Mouse (Mus musculus) heart, postnatal 0 days (tissue): ENCODE results near the gene Klf2. TPM values are rescaled to one million over a fixed set of nuclear protein-coding genes. Genes with fewer than 3 reads are reported as not detected.

ENCODE experiments used
- ATAC-seq: fragments of 200-750 bp; cut with Nextera tagmentation; 2 replicates; pipeline ENCODE4 v1.8.0; 2017; ENCODE audit warnings: low read depth, moderate number of reproducible peaks, moderate library complexity; ENCODE audit not compliant: insufficient read depth
- DNase-seq: peaks from one replicate; pipeline ENCODE4 v3.0.0-alpha.2; 2016; ENCODE audit warnings: low spot score
- H3K27ac ChIP-seq: fragments of 300-500 bp; sonication (generic); 2 replicates; pipeline ENCODE4 v1.5.1; 2014; ENCODE audit warnings: low read depth, mild to moderate bottlenecking
- H3K27me3 ChIP-seq: fragments of 300-500 bp; sonication (generic); 2 replicates; pipeline ENCODE4 v1.6.1; 2014; ENCODE audit warnings: low read length, mixed read lengths; ENCODE audit not compliant: control insufficient read depth, insufficient read depth
- H3K36me3 ChIP-seq: fragments of 300-500 bp; sonication (generic); replicated peaks from 2 replicates; pipeline ENCODE4 v1.6.1; 2014; ENCODE audit warnings: low read length, mixed read lengths; ENCODE audit not compliant: control insufficient read depth, insufficient read depth
- H3K4me1 ChIP-seq: fragments of 300-500 bp; sonication (generic); 2 replicates; pipeline ENCODE4 v1.6.1; 2014; ENCODE audit warnings: antibody characterized with exemption; ENCODE audit not compliant: control insufficient read depth, insufficient read depth
- H3K4me2 ChIP-seq: fragments of 300-500 bp; sonication (generic); 2 replicates; pipeline ENCODE4 v1.6.1; 2014; ENCODE audit warnings: low read depth, mild to moderate bottlenecking, low read length, moderate library complexity
- H3K4me3 ChIP-seq: fragments of 300-500 bp; sonication (generic); 2 replicates; pipeline ENCODE4 v1.5.1; 2014; ENCODE audit warnings: low read depth, low read length
- H3K9ac ChIP-seq: fragments of 300-500 bp; sonication (generic); replicated peaks from 2 replicates; pipeline ENCODE4 v1.6.1; 2014; ENCODE audit warnings: low read depth, low read length, mixed read lengths
- H3K9me3 ChIP-seq: fragments of 300-500 bp; sonication (generic); replicated peaks from 2 replicates; pipeline ENCODE4 v1.6.1; 2016; ENCODE audit warnings: low read length; ENCODE audit not compliant: control insufficient read depth
- CTCF ChIP-seq: IDR thresholded peaks from 2 replicates; pipeline ENCODE4 v1.5.1; 2016; ENCODE audit warnings: antibody characterized with exemption, control low read depth, low read depth
- EP300 ChIP-seq: IDR thresholded peaks from 2 replicates; pipeline ENCODE4 v1.6.1; 2016; ENCODE audit warnings: antibody characterized with exemption, low read depth
- WGBS: fragments of 180-500 bp; shearing (Covaris S2); extraction: QIAGEN DNeasy Blood & Tissue Kit; methylation state at CpG from one replicate; pipeline ENCODE4 v1.1.7; 2014; 5-methylcytosine and 5-hydroxymethylcytosine counted together
- polyA plus RNA-seq: library from polyadenylated mRNA; unstranded; fragments of >200 nt; fragmentation: Nextera tagmentation; extraction: Ambion mirVana; gene quantifications from 2 replicates; pipeline ENCODE4 v1.2.1, GENCODE M21; 2015
- total RNA-seq: library from RNA; depleted of rRNA; stranded (reverse); fragments of >200 nt; gene quantifications from 2 replicates; pipeline ENCODE4 v1.2.3, GENCODE M21; 2014; ENCODE audit warnings: low replicate concordance

Klf2 gene
- total and polyA plus RNA-seq, 2 experiments from 2014 or later, result 17.7 to 32.9 TPM

DNA sequence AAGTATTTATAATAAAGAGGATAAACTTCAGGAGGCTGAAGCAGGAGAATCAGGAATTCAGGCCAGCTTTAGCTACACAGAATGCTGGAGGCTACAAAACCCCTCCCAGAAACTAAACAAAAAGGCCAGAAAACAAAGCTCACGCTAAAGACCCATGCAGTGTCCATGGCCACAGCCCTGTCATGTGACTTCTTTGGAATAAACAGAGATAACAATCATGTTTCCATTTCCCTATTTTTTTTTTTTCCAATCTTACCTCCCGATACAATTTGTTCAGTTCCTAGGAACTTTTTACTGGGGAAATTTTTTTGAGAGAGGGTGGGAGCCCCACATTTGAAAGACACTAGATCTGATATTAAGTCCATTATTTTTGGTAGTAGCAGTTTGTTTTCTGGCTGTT is 17.4 kb downstream of the Klf2 start:
- Histone ChIP-seq H3K4me1 (peaks cover 10% of the 10 kb centered on the region), H3K4me3 (no peak overlapping the region), H3K4me2 (no peak overlapping the region), H3K36me3 (peaks cover 52% of the 10 kb centered on the region), H3K9me3 (no peaks in the 10 kb centered on the region), H3K9ac (no peak overlapping the region), H3K27ac (no peak overlapping the region), H3K27me3 (no peaks in the 10 kb centered on the region)
- DNase-seq (no peak), ATAC-seq (no peak)
- WGBS, result 71% methylated on average over 2 of the region's 2 CpGs
- TF ChIP-seq EP300 (no peak), CTCF (no peak)

DNA sequence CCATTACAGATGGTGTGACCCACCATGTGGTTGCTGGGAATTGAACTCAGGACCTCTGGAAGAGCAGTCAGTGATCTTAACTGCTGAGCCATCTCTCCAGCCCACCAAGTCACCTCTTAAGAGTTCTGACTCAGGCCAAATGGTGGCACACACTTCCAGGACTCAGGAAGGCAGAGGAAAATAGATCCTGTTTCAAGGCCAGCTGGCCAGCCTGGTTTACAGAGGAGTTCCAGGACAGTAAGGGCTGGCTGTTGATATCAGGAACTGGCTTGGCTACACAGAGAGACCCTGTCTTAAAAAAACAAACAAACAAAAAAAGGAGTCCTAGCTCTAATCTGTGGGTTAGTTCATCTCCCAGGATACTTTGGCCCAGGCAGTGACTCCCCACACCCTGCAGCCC is 18.2 kb downstream of the Klf2 start:
- Histone ChIP-seq H3K4me2 (no peak overlapping the region), H3K9ac (no peak overlapping the region), H3K9me3 (no peaks in the 10 kb centered on the region), H3K36me3 (peaks cover 59% of the 10 kb centered on the region), H3K4me3 (no peak overlapping the region), H3K4me1 (peaks cover 4% of the 10 kb centered on the region; the same call in 1 of the 2 replicates), H3K27me3 (no peaks in the 10 kb centered on the region), H3K27ac (no peak overlapping the region)
- DNase-seq, result no peak
- TF ChIP-seq CTCF, result no peak
- TF ChIP-seq EP300, result no peak
- no peak for ATAC-seq

DNA sequence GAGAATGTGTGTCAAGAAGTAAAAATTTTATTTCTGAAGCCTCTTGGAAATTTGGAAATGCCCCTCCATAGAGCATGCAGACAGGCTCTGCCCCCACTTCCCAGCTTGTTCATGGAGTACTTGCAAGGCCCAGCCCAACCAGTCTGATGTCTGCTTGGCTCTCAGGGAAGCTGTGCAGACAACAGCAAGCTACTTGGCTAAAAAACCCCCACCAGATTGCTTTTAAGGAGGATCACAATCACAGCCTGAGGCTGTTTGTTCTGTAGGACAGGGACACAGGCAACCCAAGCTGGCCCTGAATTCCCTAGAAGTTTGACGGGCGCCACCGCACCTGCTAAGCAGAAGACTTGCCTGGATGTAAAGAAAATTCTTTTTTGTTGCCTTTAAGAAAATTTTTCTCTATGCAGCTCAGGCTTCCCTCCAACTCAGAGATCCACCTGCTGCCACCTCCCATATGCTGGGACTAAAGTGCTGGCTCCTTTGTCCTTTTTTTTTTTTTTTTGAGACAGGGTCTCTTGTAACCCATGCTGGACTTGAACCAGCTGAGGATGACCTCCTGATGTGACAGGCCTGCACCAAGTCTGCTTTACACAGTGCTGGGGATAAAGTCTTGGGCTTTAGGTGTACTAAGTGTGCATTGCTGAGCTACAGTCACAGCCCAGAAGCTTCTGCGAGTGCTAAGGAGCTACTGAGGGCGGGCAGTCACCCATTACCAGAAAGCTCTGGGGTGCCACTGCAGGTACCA is 23.9 kb downstream of the Klf2 start:
- Histone ChIP-seq H3K4me3 (no peak overlapping the region), H3K27ac (no peak overlapping the region), H3K9ac (no peak overlapping the region), H3K4me1 (no peaks in the 10 kb centered on the region), H3K4me2 (no peak overlapping the region), H3K36me3 (peaks cover 76% of the 10 kb centered on the region), H3K27me3 (no peaks in the 10 kb centered on the region), H3K9me3 (no peaks in the 10 kb centered on the region)
- DNase-seq, result no peak
- WGBS, result 86% methylated on average over 5 of the region's 5 CpGs
- TF ChIP-seq CTCF (no peak), EP300 (no peak)
- ATAC-seq, result no peak

DNA sequence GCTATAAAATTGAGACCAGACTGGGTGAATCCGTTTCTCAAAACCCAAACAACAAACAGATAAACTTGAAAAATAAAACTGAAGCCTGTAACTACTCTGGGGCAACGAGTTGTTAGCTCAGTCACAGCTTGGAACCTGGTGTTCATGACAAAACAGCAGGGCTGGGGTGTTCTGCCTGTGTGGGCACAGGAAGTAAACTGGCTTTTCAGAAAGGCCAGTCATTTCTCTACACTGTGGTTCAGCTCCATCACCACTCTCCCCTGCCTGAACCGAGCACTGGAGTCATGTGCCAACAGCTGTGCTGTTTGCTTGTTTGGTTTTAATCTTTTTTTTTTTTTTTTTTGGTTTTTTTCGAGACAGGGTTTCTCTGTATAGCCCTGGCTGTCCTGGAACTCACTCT is 24.9 kb downstream of the Klf2 start:
- Histone ChIP-seq H3K27ac (no peak overlapping the region), H3K9me3 (no peaks in the 10 kb centered on the region), H3K4me1 (no peaks in the 10 kb centered on the region), H3K9ac (no peak overlapping the region), H3K36me3 (peaks cover 68% of the 10 kb centered on the region), H3K4me3 (no peak overlapping the region), H3K4me2 (no peak overlapping the region), H3K27me3 (no peaks in the 10 kb centered on the region)
- ATAC-seq (no peak), DNase-seq (no peak)
- WGBS, result 82% methylated on average over 3 of the region's 4 CpGs
- TF ChIP-seq EP300, result no peak
- no peak for TF ChIP-seq CTCF

DNA sequence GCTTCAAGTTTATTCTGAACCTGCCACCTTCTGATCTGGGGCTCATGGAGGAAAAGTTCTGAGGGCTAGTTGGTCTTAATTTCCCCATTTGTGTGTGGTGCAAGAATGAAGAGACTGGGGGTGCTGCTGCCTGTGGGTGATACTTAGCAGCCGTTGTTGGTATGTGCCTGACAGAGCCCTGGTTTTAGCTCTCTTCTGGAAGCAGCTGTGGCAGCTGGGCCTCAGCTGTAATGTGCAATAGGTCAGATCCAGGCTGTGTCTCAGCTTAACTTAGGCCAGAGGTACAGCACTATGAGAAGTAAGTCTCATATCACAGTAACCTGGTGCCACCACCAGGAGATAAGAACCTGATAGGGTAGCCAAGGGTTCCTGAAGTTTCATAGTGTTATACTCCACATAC is 28.7 kb downstream of the Klf2 start:
- Histone ChIP-seq H3K27me3 (no peaks in the 10 kb centered on the region), H3K27ac (no peak overlapping the region), H3K4me1 (no peaks in the 10 kb centered on the region; the same call in 1 of the 2 replicates), H3K4me3 (no peak overlapping the region), H3K9me3 (no peaks in the 10 kb centered on the region), H3K9ac (no peak overlapping the region), H3K4me2 (no peak overlapping the region), H3K36me3 (peaks cover 40% of the 10 kb centered on the region)
- WGBS, result 57% methylated on average over 1 of the region's 1 CpGs
- no peak for DNase-seq
- TF ChIP-seq EP300 (no peak), CTCF (no peak)
- ATAC-seq, result no peak

DNA sequence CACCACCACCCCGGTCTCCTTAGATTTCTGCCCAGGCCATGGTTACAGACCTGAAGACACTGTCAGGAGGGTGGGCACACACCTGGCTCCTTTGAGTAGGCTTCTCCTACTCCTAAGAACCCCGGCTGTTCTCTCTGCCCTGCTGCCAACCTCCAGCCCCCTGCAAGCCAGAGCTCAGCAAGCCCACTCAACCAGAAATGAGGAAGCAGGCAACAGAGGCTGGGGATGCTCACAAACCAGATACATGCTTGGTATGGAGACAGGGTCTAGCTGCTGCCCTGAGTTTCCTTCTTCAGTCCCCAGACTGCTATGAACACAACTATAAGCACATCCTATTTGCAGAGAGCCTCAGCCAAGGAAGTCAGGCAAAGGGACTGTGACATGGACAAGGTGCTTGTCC is 29.3 kb downstream of the Klf2 start:
- ATAC-seq, result no peak

More for the DNA sequence above, 29.3 kb downstream of the Klf2 start:
- TF ChIP-seq EP300, result no peak
- no peak for TF ChIP-seq CTCF
- Histone ChIP-seq H3K4me3 (no peak overlapping the region), H3K27ac (no peak overlapping the region), H3K4me2 (no peak overlapping the region), H3K9me3 (no peaks in the 10 kb centered on the region), H3K27me3 (no peaks in the 10 kb centered on the region), H3K9ac (no peak overlapping the region), H3K4me1 (no peaks in the 10 kb centered on the region; the same call in 1 of the 2 replicates), H3K36me3 (peaks cover 35% of the 10 kb centered on the region)
- no peak for DNase-seq
- 92% methylated on average over 2 of the region's 2 CpGs for WGBS
